Comparison of ENCODE assay signal across 18 mouse cellular contexts in genomic region chr2:46365428-46366134, GRCm38 (mm10).
A peak's percentile ranks its signal among the peaks of the same experiment; 100 is the strongest.
DNase-seq lines count a peak whose midpoint lies in the region; ATAC-seq and TF ChIP-seq lines count a peak whose summit lies in the region.
"Had no signal": no experiment of that assay in that cellular context is flagged by ENCODE, and none has a peak within 500 bp of the region (broad histone marks: within the 10 kb centered on the region; RNA-seq: fewer than 3 reads in every experiment).

No protein-coding gene starts in this region.

- no peak for ATAC-seq in heart, embryonic 11.5 days (replicated peaks; ENCODE audit: insufficient number of reproducible peaks, low FRiP score, low TSS enrichment)
- ATAC-seq in midbrain, embryonic 13.5 days = no peak
- ATAC-seq: activated CD4-positive, CD25-positive, alpha-beta regulatory T cell, adult 4 months had no signal

- H3K27ac ChIP-seq in heart, embryonic 11.5 days (ENCODE audit: low read depth, low read length) = no peak overlapping the region
- peak overlapping the region; percentile 83 for H3K27ac ChIP-seq in CH12.LX (ENCODE audit: insufficient read depth, low read depth)
- H3K27ac ChIP-seq in macrophage = peak overlapping the region; percentile 97
- H3K27ac ChIP-seq in midbrain, embryonic 13.5 days = no peak overlapping the region
- H3K27ac ChIP-seq: embryonic facial prominence, embryonic 15.5 days; forebrain, embryonic 12.5 days; gastrocnemius, adult 2 months; heart, embryonic 10.5 days; kidney, postnatal 0 days; liver, embryonic 13.5 days; midbrain, embryonic 10.5 days had no signal

- H3K79me2 ChIP-seq in CH12.LX (replicated peaks; ENCODE audit: control insufficient read depth, extremely low read depth, insufficient read depth, poor library complexity, severe bottlenecking) (no peaks in the 10 kb centered on the region), macrophage (ENCODE audit: inconsistent target) (no peaks in the 10 kb centered on the region)

- TF ChIP-seq RAD21 in CH12.LX (IDR thresholded peaks at IDR 0.05; ENCODE audit: low read depth, low read length) = no peak; the same call in 1 of the 2 replicates

- no peak overlapping the region for H3K4me3 ChIP-seq in heart, embryonic 11.5 days (ENCODE audit: low read depth, low read length)
- H3K4me3 ChIP-seq in CH12.LX (replicated peaks in 1 of 3; ENCODE audit: low read depth in 2 of 3, low read length in 2 of 3, poor library complexity in 1 of 3) (no peak overlapping the region), macrophage (ENCODE audit: inconsistent target) (no peak overlapping the region)
- H3K4me3 ChIP-seq in midbrain, embryonic 13.5 days (replicated peaks) = no peak overlapping the region
- H3K4me3 ChIP-seq: embryonic facial prominence, embryonic 15.5 days; forebrain, embryonic 12.5 days; gastrocnemius, adult 2 months; heart, embryonic 10.5 days; liver, embryonic 13.5 days; midbrain, embryonic 10.5 days had no signal

- TF ChIP-seq EP300 in CH12.LX (IDR thresholded peaks at IDR 0.05; ENCODE audit: low read length) = peak; percentile 75; the same call in 1 of the 2 replicates

- TF ChIP-seq CTCF in CH12.LX (conservative IDR thresholded peaks at IDR 0.05 in 1 of 2, IDR thresholded peaks at IDR 0.05 in 1 of 2; ENCODE audit: low read depth in 2 of 2, low read length in 2 of 2) = no peak

- peak; percentile 12 to 28 for DNase-seq in heart, adult 18-20 months
- DNase-seq in 3T3-L1 (ENCODE audit: low read depth, low spot score) = peak; percentile 17
- peak; percentile 87 for DNase-seq in CH12.LX (ENCODE audit: extremely low read depth)
- no peak for DNase-seq in layer of hippocampus, postnatal 36 days
- no peak for DNase-seq in spleen, postnatal 4 days (ENCODE audit: low spot score in 2 of 2)
- DNase-seq: cerebellum, adult 11-12 months; gastrocnemius, adult 2 months; liver, embryonic 13.5 days; thymus, adult 18-20 months had no signal

- no peaks in the 10 kb centered on the region for H3K4me1 ChIP-seq in heart, embryonic 11.5 days (ENCODE audit: control insufficient read depth, insufficient read depth, low read length)
- H3K4me1 ChIP-seq in CH12.LX (ENCODE audit: control insufficient read depth in 1 of 2, insufficient read depth in 2 of 2) = peaks cover 2 to 70% of the 10 kb centered on the region in 2 experiments; a peak in 3 of 4 replicates
- no peaks in the 10 kb centered on the region for H3K4me1 ChIP-seq in midbrain, embryonic 13.5 days (replicated peaks)
- H3K4me1 ChIP-seq: embryonic facial prominence, embryonic 15.5 days; forebrain, embryonic 12.5 days; heart, embryonic 10.5 days; midbrain, embryonic 10.5 days had no signal

- no peak overlapping the region for H3K9ac ChIP-seq in heart, embryonic 11.5 days (ENCODE audit: low read depth, low read length)
- H3K9ac ChIP-seq in CH12.LX (ENCODE audit: insufficient read depth, low read depth) = peak overlapping the region; percentile 44; the same call in 1 of the 2 replicates
- H3K9ac ChIP-seq in midbrain, embryonic 13.5 days (replicated peaks) = no peak overlapping the region
- H3K9ac ChIP-seq: embryonic facial prominence, embryonic 15.5 days; forebrain, embryonic 12.5 days; liver, embryonic 13.5 days had no signal

- 81% methylated on average over 4 of the region's 4 CpGs for WGBS in heart, embryonic 11.5 days (ENCODE audit: insufficient replicate concordance)
- WGBS in macrophage (ENCODE audit: missing documents) = 43% methylated on average over 4 of the region's 4 CpGs
- 86% methylated on average over 4 of the region's 4 CpGs for WGBS in midbrain, embryonic 13.5 days

- dilution Hi-C loops in CH12.LX (cut with MboI; ENCODE audit: extremely low pct_ligation_motif_present, extremely low pct_unique_long_range_greater_than_20kb, low sequenced_read_pairs) = no loop called here

- in situ Hi-C loops in CH12.LX (cut with MboI; ENCODE audit: low pct_ligation_motif_present, low pct_unique_long_range_greater_than_20kb, low sequenced_read_pairs) = no loop called here

- H3K4me2 ChIP-seq in heart, embryonic 11.5 days = no peak overlapping the region
- no peak overlapping the region for H3K4me2 ChIP-seq in CH12.LX (ENCODE audit: insufficient read depth, low read depth, poor library complexity, severe bottlenecking)
- H3K4me2 ChIP-seq in midbrain, embryonic 13.5 days (replicated peaks) = no peak overlapping the region
- H3K4me2 ChIP-seq: embryonic facial prominence, embryonic 15.5 days; forebrain, embryonic 12.5 days; liver, embryonic 13.5 days had no signal

- no peaks in the 10 kb centered on the region for H3K36me3 ChIP-seq in heart, embryonic 11.5 days (ENCODE audit: control insufficient read depth, insufficient read depth, low read length)
- H3K36me3 ChIP-seq in CH12.LX (replicated peaks in 1 of 2; ENCODE audit: control insufficient read depth in 1 of 2, insufficient read depth in 1 of 2, low read length in 1 of 2) (no peaks in the 10 kb centered on the region), macrophage (ENCODE audit: inconsistent target) (no peaks in the 10 kb centered on the region)
- H3K36me3 ChIP-seq in midbrain, embryonic 13.5 days = no peaks in the 10 kb centered on the region
- H3K36me3 ChIP-seq: embryonic facial prominence, embryonic 15.5 days; forebrain, embryonic 12.5 days; heart, embryonic 10.5 days; liver, embryonic 13.5 days; midbrain, embryonic 10.5 days had no signal

- H3K9me3 ChIP-seq in heart, embryonic 11.5 days (replicated peaks; ENCODE audit: control insufficient read depth, low read length) = no peaks in the 10 kb centered on the region
- H3K9me3 ChIP-seq in CH12.LX (replicated peaks; ENCODE audit: low read length) = no peaks in the 10 kb centered on the region
- H3K9me3 ChIP-seq in midbrain, embryonic 13.5 days = no peaks in the 10 kb centered on the region
- H3K9me3 ChIP-seq: embryonic facial prominence, embryonic 15.5 days; forebrain, embryonic 12.5 days; heart, embryonic 10.5 days; liver, embryonic 13.5 days; midbrain, embryonic 10.5 days had no signal

- no peak for TF ChIP-seq POLR2A in CH12.LX (IDR thresholded peaks at IDR 0.05; ENCODE audit: low read depth, low read length)

- no peaks in the 10 kb centered on the region for H3K27me3 ChIP-seq in heart, embryonic 11.5 days (ENCODE audit: control insufficient read depth, insufficient read depth, low read length)
- H3K27me3 ChIP-seq in CH12.LX (replicated peaks) = no peaks in the 10 kb centered on the region
- H3K27me3 ChIP-seq in midbrain, embryonic 13.5 days = no peaks in the 10 kb centered on the region
- H3K27me3 ChIP-seq: embryonic facial prominence, embryonic 15.5 days; forebrain, embryonic 12.5 days; liver, embryonic 13.5 days had no signal

TF ChIP-seq in CH12.LX, 34 proteins besides CTCF, POLR2A, EP300 and RAD21:
- peak; percentile 50; the same call in 1 of the 2 replicates for TF ChIP-seq JUN (IDR thresholded peaks at IDR 0.05; ENCODE audit: insufficient read depth, low read depth, low read length)
- no peak for TF ChIP-seq PAX5 (IDR thresholded peaks at IDR 0.05; ENCODE audit: low read length)
- TF ChIP-seq MXI1 (IDR thresholded peaks at IDR 0.05; ENCODE audit: low read depth, low read length) = no peak
- peak; percentile 71 for TF ChIP-seq ETS1 (conservative IDR thresholded peaks at IDR 0.05; ENCODE audit: low read depth, low read length)
- no peak for TF ChIP-seq ZMIZ1 (IDR thresholded peaks at IDR 0.05; ENCODE audit: low read depth, low read length)
- peak; percentile 74 for TF ChIP-seq IRF4 (IDR thresholded peaks at IDR 0.05; ENCODE audit: low read depth, low read length)
- peak; percentile 39; the same call in 1 of the 2 replicates for TF ChIP-seq JUND (conservative IDR thresholded peaks at IDR 0.05; ENCODE audit: low read depth, low read length)
- no peak for TF ChIP-seq POLR2AphosphoS2 (IDR thresholded peaks at IDR 0.05; ENCODE audit: low read depth, low read length)
- peak; percentile 52 for TF ChIP-seq BHLHE40 (IDR thresholded peaks at IDR 0.05; ENCODE audit: low read depth, low read length)
- peak; percentile 61; the same call in 1 of the 2 replicates for TF ChIP-seq TCF12 (IDR thresholded peaks at IDR 0.05; ENCODE audit: low read depth, low read length)
- peak; percentile 71 for TF ChIP-seq MEF2A (IDR thresholded peaks at IDR 0.05; ENCODE audit: borderline replicate concordance, low read depth, low read length)
TF ChIP-seq in CH12.LX: peak in this region for 7.

Comparison
In these comparisons a context has a peak if more than half of its experiments do, and no peak if none do; other contexts are left out.
1. DNase-seq: peak in heart, adult 18-20 months (2 of 2), 3T3-L1 (single experiment) and CH12.LX (single experiment); none in layer of hippocampus, postnatal 36 days (0 of 2) and spleen, postnatal 4 days (0 of 2).
2. H3K27ac ChIP-seq: peak in CH12.LX (single experiment) and macrophage (single experiment); none in heart, embryonic 11.5 days (single experiment) and midbrain, embryonic 13.5 days (single experiment).